Mouse (Mus musculus): Measurements from ENCODE around the gene Tnfrsf13c.

Tnfrsf13c gene

DNA sequence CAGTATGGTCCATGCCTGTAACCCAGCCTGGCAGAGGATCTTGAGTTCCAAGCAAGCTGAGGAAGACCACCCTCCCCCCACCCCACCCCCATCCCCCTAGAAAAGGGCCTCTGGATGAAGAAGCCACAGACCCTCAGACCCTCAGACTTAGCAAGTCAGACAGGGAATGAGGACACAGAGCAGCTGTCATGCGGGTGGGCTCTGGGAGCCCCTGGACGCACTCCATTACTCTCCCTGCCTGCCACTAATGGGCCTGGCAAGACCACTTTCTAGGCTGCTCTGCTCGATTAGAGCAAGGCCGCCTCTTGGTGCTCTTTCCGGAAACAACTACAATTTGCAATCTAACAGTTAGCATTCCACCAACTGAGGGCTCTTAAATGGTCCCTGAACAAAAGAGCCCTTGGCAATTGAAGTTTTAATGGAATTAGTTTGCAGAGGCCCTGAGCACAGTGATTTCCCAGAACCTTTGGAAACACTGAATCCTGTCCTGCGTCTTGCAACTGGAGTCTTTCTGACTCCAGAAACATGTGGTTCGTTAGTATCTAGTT lies 46.4 kb downstream of the Tnfrsf13c start:
- no peak for DNase-seq

DNA sequence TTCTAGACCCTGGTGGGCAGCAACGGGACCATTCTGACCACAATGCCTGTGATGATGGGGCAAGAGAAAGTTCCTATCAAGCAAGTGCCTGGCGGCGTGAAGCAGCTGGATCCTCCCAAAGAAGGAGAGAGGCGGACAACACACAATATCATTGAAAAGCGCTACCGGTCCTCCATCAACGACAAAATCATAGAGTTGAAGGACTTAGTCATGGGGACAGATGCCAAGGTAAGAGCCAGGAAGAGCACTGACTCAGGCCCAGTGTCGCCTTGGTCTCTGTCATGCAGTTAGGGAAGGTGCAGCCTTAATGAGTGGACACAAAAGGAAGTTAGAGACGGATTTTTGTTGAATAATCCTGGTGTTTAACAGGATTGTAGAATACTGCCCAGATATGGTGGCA lies 49.1 kb downstream of the Tnfrsf13c start:
- no peak for DNase-seq

DNA sequence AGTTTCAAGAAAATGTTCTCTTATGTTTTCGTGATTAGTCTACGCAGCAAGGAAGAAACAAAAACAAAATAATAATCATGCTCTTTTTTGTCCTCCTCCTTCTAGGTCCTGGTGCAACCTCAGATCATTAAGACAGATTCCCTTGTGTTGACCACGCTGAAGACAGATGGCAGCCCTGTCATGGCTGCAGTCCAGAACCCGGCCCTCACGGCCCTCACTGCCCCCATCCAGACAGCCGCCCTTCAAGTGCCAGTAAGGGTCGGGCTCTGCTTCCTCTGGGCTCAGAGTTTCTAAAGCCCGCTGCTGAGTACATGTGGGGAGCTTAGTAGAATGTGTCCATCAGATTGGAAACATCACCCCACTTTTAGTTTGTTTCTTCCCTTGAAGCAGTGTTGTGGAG lies 51.5 kb downstream of the Tnfrsf13c start:
- no peak for DNase-seq
